In genomic region chr5:66529631-66530030, GRCm38 (mm10) we compare ENCODE assay signal across 24 mouse cellular contexts.
DNase-seq lines count a peak whose midpoint lies in the region; ATAC-seq and TF ChIP-seq lines count a peak whose summit lies in the region.
"Had no signal": no experiment of that assay in that cellular context is flagged by ENCODE, and none has a peak within 500 bp of the region (broad histone marks: within the 10 kb centered on the region; RNA-seq: fewer than 3 reads in every experiment).

No protein-coding gene starts in this region.

- no peak overlapping the region for H3K9ac ChIP-seq in forebrain, postnatal 0 days
- H3K9ac ChIP-seq: forebrain, embryonic 13.5 days; heart, embryonic 15.5 days; hindbrain, embryonic 12.5 days; hindbrain, embryonic 15.5 days had no signal

- no peak overlapping the region for H3K4me2 ChIP-seq in forebrain, postnatal 0 days (ENCODE audit: low read depth)
- H3K4me2 ChIP-seq: forebrain, embryonic 13.5 days; heart, embryonic 11.5 days; heart, embryonic 15.5 days; hindbrain, embryonic 12.5 days; hindbrain, embryonic 15.5 days had no signal

- ATAC-seq in forebrain, postnatal 0 days = no peak
- ATAC-seq: forebrain, embryonic 13.5 days; forebrain, embryonic 16.5 days; intestine, postnatal 0 days; Patski had no signal

- peak overlapping the region; percentile 30; the same call in 1 of the 2 replicates for H3K27ac ChIP-seq in forebrain, embryonic 10.5 days
- no peak overlapping the region for H3K27ac ChIP-seq in forebrain, postnatal 0 days (ENCODE audit: low read depth, low read length)
- H3K27ac ChIP-seq in heart, embryonic 10.5 days = no peak overlapping the region
- H3K27ac ChIP-seq in limb, embryonic 10.5 days = peak overlapping the region; percentile 72; the same call in 1 of the 2 replicates
- H3K27ac ChIP-seq: forebrain, embryonic 13.5 days; gastrocnemius, adult 2 months; heart, embryonic 15.5 days; hindbrain, embryonic 15.5 days had no signal

- peaks cover 63% of the 10 kb centered on the region for H3K4me1 ChIP-seq in forebrain, embryonic 10.5 days
- H3K4me1 ChIP-seq in forebrain, postnatal 0 days (ENCODE audit: insufficient read depth) = no peaks in the 10 kb centered on the region
- peaks cover 64% of the 10 kb centered on the region for H3K4me1 ChIP-seq in heart, embryonic 10.5 days
- H3K4me1 ChIP-seq in limb, embryonic 10.5 days = peaks cover 86% of the 10 kb centered on the region

- 88% methylated on average over 7 of the region's 7 CpGs for WGBS in forebrain, embryonic 10.5 days
- WGBS in forebrain, postnatal 0 days = 88% methylated on average over 7 of the region's 7 CpGs
- WGBS in heart, embryonic 10.5 days = 73% methylated on average over 7 of the region's 7 CpGs
- 84% methylated on average over 7 of the region's 7 CpGs for WGBS in limb, embryonic 10.5 days

- no peaks in the 10 kb centered on the region for H3K36me3 ChIP-seq in forebrain, embryonic 10.5 days (replicated peaks)
- no peaks in the 10 kb centered on the region for H3K36me3 ChIP-seq in forebrain, postnatal 0 days (ENCODE audit: insufficient read depth)
- no peaks in the 10 kb centered on the region for H3K36me3 ChIP-seq in heart, embryonic 10.5 days
- H3K36me3 ChIP-seq in limb, embryonic 10.5 days = no peaks in the 10 kb centered on the region
- H3K36me3 ChIP-seq: heart, embryonic 15.5 days; hindbrain, embryonic 12.5 days; hindbrain, embryonic 15.5 days had no signal

- DNase-seq in forebrain, embryonic 10.5 days (ENCODE audit: extremely low spot score, low spot score) = no peak
- no peak for DNase-seq in forebrain, postnatal 0 days
- DNase-seq in heart, embryonic 10.5 days (ENCODE audit: low spot score) = peak; percentile 52
- DNase-seq in heart, adult 9 months (ENCODE audit: low spot score in 2 of 2) = no peak
- no peak for DNase-seq in limb, embryonic 10.5 days (ENCODE audit: low spot score)
- DNase-seq in lung, postnatal 4 days = no peak
- DNase-seq: adrenal gland, postnatal 10 days; adrenal gland, postnatal 36 days; cerebellum, adult 18-20 months; cerebellum, adult 9-11 months; cerebellum, postnatal 25 days; gastrocnemius, adult 2 months; gastrocnemius, postnatal 14 days; heart, adult 18-20 months; heart, postnatal 10 days; kidney, adult 2 months had no signal

- TF ChIP-seq CTCF in forebrain, postnatal 0 days (IDR thresholded peaks at IDR 0.05; ENCODE audit: low read depth) = no peak

- H3K9me3 ChIP-seq in forebrain, embryonic 10.5 days = no peaks in the 10 kb centered on the region
- H3K9me3 ChIP-seq in forebrain, postnatal 0 days (ENCODE audit: low read length) = no peaks in the 10 kb centered on the region
- no peaks in the 10 kb centered on the region for H3K9me3 ChIP-seq in heart, embryonic 10.5 days
- no peaks in the 10 kb centered on the region for H3K9me3 ChIP-seq in limb, embryonic 10.5 days (replicated peaks)
- H3K9me3 ChIP-seq: forebrain, embryonic 13.5 days; heart, embryonic 15.5 days; hindbrain, embryonic 12.5 days; hindbrain, embryonic 15.5 days had no signal

- H3K27me3 ChIP-seq in forebrain, embryonic 10.5 days (ENCODE audit: poor library complexity, severe bottlenecking) = no peaks in the 10 kb centered on the region
- no peaks in the 10 kb centered on the region for H3K27me3 ChIP-seq in forebrain, postnatal 0 days (ENCODE audit: insufficient read depth, low read length)
- no peaks in the 10 kb centered on the region for H3K27me3 ChIP-seq in heart, embryonic 10.5 days (ENCODE audit: insufficient read depth, poor library complexity, severe bottlenecking)
- H3K27me3 ChIP-seq in limb, embryonic 10.5 days (ENCODE audit: low read depth, poor library complexity, severe bottlenecking) = no peaks in the 10 kb centered on the region
- H3K27me3 ChIP-seq: forebrain, embryonic 13.5 days; heart, embryonic 15.5 days; hindbrain, embryonic 12.5 days; hindbrain, embryonic 15.5 days; Patski had no signal

- no peak overlapping the region for H3K4me3 ChIP-seq in forebrain, embryonic 10.5 days
- H3K4me3 ChIP-seq in forebrain, postnatal 0 days (ENCODE audit: low read depth, low read length) = no peak overlapping the region
- H3K4me3 ChIP-seq in heart, embryonic 10.5 days = no peak overlapping the region
- no peak overlapping the region for H3K4me3 ChIP-seq in limb, embryonic 10.5 days
- H3K4me3 ChIP-seq: forebrain, embryonic 13.5 days; gastrocnemius, adult 2 months; heart, embryonic 15.5 days; hindbrain, embryonic 12.5 days; hindbrain, embryonic 15.5 days had no signal

Comparison
In these comparisons a context has a peak if more than half of its experiments do, and no peak if none do; other contexts are left out.
1. H3K27ac ChIP-seq: peak in forebrain, embryonic 10.5 days (single experiment) and limb, embryonic 10.5 days (single experiment); none in forebrain, postnatal 0 days (single experiment) and heart, embryonic 10.5 days (single experiment).